Mouse (Mus musculus) limb, embryonic 12.5 days (tissue): Measurements from ENCODE around the gene Txnrd1. TPM values are rescaled to one million over a fixed set of nuclear protein-coding genes. Genes with fewer than 3 reads are reported as not detected.

Experiments
- ATAC-seq: fragments of 200-750 bp; cut with Nextera tagmentation; 2 replicates; pipeline ENCODE4 v1.8.0; 2017; ENCODE audit warnings: low read depth, moderate TSS enrichment; ENCODE audit not compliant: insufficient number of reproducible peaks, insufficient read depth, low FRiP score, low TSS enrichment
- H3K27ac ChIP-seq: fragments of 300-500 bp; sonication (generic); 2 replicates; pipeline ENCODE4 v1.5.1; 2016; ENCODE audit warnings: mild to moderate bottlenecking, moderate library complexity
- H3K27me3 ChIP-seq: fragments of 300-500 bp; sonication (generic); 2 replicates; pipeline ENCODE4 v1.6.1; 2016; ENCODE audit warnings: mild to moderate bottlenecking, moderate library complexity
- H3K36me3 ChIP-seq: fragments of 300-500 bp; sonication (generic); 2 replicates; pipeline ENCODE4 v1.6.1; 2016; ENCODE audit warnings: mild to moderate bottlenecking, moderate library complexity
- H3K4me1 ChIP-seq: fragments of 300-500 bp; sonication (generic); replicated peaks from 2 replicates; pipeline ENCODE4 v1.6.1; 2016
- H3K4me2 ChIP-seq: fragments of 300-500 bp; sonication (generic); 2 replicates; pipeline ENCODE4 v1.6.1; 2016; ENCODE audit warnings: mild to moderate bottlenecking, moderate library complexity
- H3K4me3 ChIP-seq: fragments of 300-500 bp; sonication (generic); replicated peaks from 2 replicates; pipeline ENCODE4 v1.5.1; 2016; ENCODE audit warnings: mild to moderate bottlenecking
- H3K9ac ChIP-seq: fragments of 300-500 bp; sonication (generic); replicated peaks from 2 replicates; pipeline ENCODE4 v1.6.1; 2016; ENCODE audit warnings: mild to moderate bottlenecking, moderate library complexity
- H3K9me3 ChIP-seq: fragments of 300-500 bp; sonication (generic); 2 replicates; pipeline ENCODE4 v1.6.1; 2016; ENCODE audit warnings: mild to moderate bottlenecking, moderate library complexity
- WGBS: fragments of 180-500 bp; shearing (Covaris S2); methylation state at CpG from one replicate; pipeline ENCODE4 v1.1.7; 2016; 5-methylcytosine and 5-hydroxymethylcytosine counted together
- polyA plus RNA-seq: library from polyadenylated mRNA; unstranded; fragments of >200 nt; fragmentation: Nextera tagmentation; extraction: Ambion mirVana; gene quantifications from 2 replicates; pipeline ENCODE4 v1.2.1, GENCODE M21; 2016

Txnrd1 gene
- polyA plus RNA-seq, 1 experiment from 2014 or later, result 149 TPM

DNA sequence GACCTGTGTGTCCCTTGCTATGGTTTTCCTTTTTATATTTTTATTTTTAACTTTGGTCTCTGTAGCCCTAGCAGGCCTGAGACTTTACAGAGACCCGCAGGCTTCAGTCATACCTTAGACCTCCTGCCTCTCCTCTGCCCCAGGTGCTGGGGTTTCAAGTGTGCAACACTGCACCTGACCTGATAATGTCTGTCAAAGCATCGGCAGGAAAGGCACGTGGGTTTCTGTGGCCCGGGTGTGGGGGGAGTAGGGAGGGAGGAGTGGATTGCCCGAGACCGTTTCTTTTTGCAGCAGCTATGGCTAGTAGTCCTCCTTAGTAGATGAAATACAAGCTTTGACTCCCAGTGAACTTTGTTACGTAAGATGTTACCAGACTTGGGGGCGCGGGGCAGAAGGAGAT lies 15.8 kb upstream of the Txnrd1 start:
- Histone ChIP-seq H3K4me3 (no peak overlapping the region), H3K9me3 (no peaks in the 10 kb centered on the region), H3K27ac (no peak overlapping the region), H3K36me3 (no peaks in the 10 kb centered on the region), H3K4me1 (peaks cover 19% of the 10 kb centered on the region), H3K4me2 (no peak overlapping the region), H3K27me3 (peaks cover 5% of the 10 kb centered on the region; the same call in 1 of the 2 replicates), H3K9ac (no peak overlapping the region)
- ATAC-seq, result no peak
- WGBS, result 74% methylated on average over 9 of the region's 9 CpGs

DNA sequence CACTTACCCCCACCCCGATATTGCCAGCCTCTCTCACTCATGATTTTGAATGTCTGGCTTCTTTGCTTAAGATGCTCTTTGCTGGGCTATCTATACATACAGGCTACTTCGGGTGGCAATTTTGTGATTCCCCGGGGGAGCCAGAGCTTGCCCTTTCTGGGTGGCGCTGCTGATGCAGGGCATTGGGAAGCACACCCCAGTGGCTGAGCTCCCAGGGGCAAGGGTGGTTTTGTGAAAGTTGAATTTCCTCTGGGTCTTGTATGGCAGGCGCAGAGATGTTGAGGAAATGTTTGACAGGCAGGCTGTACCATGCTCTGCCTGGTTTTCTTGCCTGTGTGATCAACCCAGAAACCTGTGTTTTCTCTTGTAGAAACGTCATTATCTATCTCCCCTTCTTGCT lies 15.1 kb upstream of the Txnrd1 start:
- Histone ChIP-seq H3K27me3 (peaks cover 5% of the 10 kb centered on the region; the same call in 1 of the 2 replicates), H3K9me3 (no peaks in the 10 kb centered on the region), H3K27ac (no peak overlapping the region), H3K36me3 (no peaks in the 10 kb centered on the region), H3K4me3 (no peak overlapping the region), H3K9ac (no peak overlapping the region), H3K4me2 (no peak overlapping the region), H3K4me1 (peaks cover 19% of the 10 kb centered on the region)
- 85% methylated on average over 6 of the region's 6 CpGs for WGBS
- no peak for ATAC-seq

DNA sequence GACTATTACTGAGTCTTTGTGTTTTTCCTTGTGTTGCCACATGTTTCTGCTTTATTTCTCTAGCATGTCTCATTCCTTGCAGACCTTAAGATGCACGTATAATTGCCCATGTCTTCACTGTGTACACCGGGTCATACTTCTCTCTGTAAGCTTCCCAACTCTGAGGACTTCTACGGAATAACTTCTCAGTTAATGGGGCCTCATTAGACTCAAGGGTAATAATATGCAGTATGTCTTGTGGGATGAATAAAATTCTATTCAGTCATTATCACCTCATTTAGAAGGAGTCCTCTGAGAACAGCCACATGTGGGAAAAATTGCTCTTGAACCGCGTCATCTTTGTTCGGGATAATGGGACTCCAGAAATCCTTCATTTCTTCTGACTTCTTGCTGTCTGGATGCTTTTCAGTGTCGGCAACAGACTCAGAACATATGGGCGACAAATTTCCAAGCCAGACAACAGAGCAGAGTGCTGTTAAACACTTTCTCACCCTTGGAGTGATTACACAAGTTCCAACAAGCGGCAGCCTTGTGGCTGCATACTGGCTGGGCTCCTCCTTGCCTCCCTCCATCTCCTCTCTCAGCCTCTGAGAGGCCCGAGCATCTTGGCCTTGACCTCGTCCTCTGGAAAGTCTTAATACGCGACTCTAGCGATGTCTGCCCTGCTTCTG lies 10.5 kb upstream of the Txnrd1 start:
- Histone ChIP-seq H3K9ac (no peak overlapping the region), H3K27me3 (peaks cover 5% of the 10 kb centered on the region; the same call in 1 of the 2 replicates), H3K4me2 (no peak overlapping the region), H3K36me3 (no peaks in the 10 kb centered on the region), H3K27ac (no peak overlapping the region), H3K9me3 (no peaks in the 10 kb centered on the region), H3K4me1 (peaks cover 11% of the 10 kb centered on the region; the same call in 1 of the 2 replicates), H3K4me3 (no peak overlapping the region)
- no peak for ATAC-seq
- WGBS, result 43% methylated on average over 14 of the region's 14 CpGs

DNA sequence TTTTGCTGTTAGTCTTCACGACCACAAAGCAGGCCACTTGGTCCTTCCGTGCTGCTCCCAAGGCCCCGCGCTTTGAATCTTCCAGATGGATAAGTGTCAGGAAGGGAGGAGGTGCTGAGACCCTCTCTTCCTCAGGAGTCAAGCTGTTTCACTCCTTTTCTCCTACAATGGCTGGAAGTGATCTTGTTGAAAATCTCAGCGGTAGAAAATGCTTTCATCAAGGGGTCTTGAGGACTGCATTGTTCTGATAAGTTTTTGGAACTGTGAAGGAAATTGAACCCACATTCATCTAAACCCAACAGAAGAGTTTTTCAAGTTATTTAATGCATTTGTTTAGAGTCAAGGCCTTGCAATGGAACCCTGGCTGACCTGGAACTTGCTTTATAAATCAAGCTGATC lies 10.0 kb upstream of the Txnrd1 start:
- no peaks in the 10 kb centered on the region for H3K9me3 ChIP-seq
- H3K9ac ChIP-seq, result no peak overlapping the region
- H3K4me2 ChIP-seq, result no peak overlapping the region
- ATAC-seq, result no peak
- no peak overlapping the region for H3K27ac ChIP-seq
- H3K4me1 ChIP-seq, result peaks cover 11% of the 10 kb centered on the region; the same call in 1 of the 2 replicates
- H3K4me3 ChIP-seq, result no peak overlapping the region
- no peaks in the 10 kb centered on the region for H3K36me3 ChIP-seq
- 57% methylated on average over 5 of the region's 5 CpGs for WGBS
- peaks cover 5% of the 10 kb centered on the region; the same call in 1 of the 2 replicates for H3K27me3 ChIP-seq

DNA sequence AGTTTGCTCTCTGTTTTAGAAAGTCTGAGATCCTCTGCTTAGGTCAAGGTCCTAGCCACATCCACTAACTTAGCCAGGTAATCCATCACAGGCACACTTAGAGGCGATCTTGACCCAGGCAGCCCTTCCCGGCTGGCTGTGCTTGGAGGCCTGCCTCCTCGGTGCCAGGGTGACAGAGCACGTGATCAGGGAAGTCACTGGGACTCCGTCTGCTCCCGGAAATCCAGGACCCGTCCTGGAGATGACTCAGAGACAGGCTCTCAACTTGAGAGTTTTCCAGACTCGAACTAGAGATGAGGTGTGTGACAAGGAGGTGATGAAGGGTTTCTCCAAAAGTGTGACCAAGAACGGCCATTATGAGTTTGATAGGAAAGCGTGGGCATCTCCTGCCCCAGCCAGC lies 9.2 kb upstream of the Txnrd1 start:
- Histone ChIP-seq H3K9me3 (no peaks in the 10 kb centered on the region), H3K4me3 (no peak overlapping the region), H3K4me1 (peaks cover 11% of the 10 kb centered on the region; the same call in 1 of the 2 replicates), H3K27ac (no peak overlapping the region), H3K36me3 (no peaks in the 10 kb centered on the region), H3K9ac (no peak overlapping the region), H3K4me2 (no peak overlapping the region), H3K27me3 (peaks cover 5% of the 10 kb centered on the region; the same call in 1 of the 2 replicates)
- ATAC-seq, result no peak
- WGBS, result 64% methylated on average over 10 of the region's 10 CpGs

DNA sequence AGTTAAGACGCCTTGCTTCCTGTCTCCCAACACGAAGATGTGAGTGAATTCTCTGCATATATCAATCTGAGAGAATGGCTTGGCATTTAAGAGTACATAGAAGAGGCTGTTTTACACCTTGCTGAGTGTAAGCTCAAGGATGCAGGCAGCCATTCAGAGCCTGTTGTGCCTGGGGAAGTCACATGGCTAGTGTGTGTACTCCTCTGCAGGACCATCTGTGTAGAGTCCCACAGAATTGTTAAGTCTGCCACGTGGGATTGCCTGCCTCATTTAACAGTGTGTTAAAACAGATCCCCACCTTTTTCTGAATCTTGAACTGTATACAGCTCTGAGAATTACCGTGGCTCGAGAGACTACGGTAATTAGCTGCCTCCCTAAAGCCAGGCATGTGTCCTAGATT lies 7.2 kb upstream of the Txnrd1 start:
- Histone ChIP-seq H3K36me3 (no peaks in the 10 kb centered on the region), H3K9ac (no peak overlapping the region), H3K4me2 (no peak overlapping the region), H3K4me1 (peaks cover 11% of the 10 kb centered on the region; the same call in 1 of the 2 replicates), H3K27ac (no peak overlapping the region), H3K4me3 (no peak overlapping the region), H3K9me3 (no peaks in the 10 kb centered on the region), H3K27me3 (0 out of 2 replicates have a peak, but pooled peaks cover 4% of the 10 kb centered on the region)
- WGBS, result 33% methylated on average over 6 of the region's 6 CpGs
- no peak; the same call in 1 of the 2 replicates for ATAC-seq

DNA sequence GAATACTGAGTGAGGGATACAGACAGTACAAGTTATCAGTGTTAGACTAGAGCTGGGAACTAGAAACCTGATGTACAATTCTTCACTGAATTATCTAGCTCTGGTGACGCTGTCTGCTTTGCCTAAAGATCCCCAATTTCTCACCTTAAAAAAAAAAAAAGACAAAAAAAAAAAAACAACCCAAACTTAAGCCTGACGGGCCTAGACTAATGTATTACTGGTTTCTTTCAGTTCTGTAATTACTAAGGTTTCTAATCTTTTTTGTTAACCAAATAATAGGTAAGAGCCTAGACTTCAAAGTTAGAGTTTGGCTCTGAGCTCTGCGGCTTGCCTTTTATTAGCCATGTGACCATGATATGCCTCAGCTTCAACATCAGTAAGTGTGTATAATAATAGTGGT lies 2.1 kb downstream of the Txnrd1 start:
- H3K4me1 ChIP-seq, result peaks cover 10% of the 10 kb centered on the region
- H3K4me2 ChIP-seq, result no peak overlapping the region
- no peaks in the 10 kb centered on the region for H3K9me3 ChIP-seq
- H3K36me3 ChIP-seq, result no peaks in the 10 kb centered on the region
- no peaks in the 10 kb centered on the region for H3K27me3 ChIP-seq
- no peak overlapping the region for H3K9ac ChIP-seq
- H3K4me3 ChIP-seq, result no peak overlapping the region
- no peak for ATAC-seq
- H3K27ac ChIP-seq, result no peak overlapping the region
- 80% methylated on average over 3 of the region's 3 CpGs for WGBS

DNA sequence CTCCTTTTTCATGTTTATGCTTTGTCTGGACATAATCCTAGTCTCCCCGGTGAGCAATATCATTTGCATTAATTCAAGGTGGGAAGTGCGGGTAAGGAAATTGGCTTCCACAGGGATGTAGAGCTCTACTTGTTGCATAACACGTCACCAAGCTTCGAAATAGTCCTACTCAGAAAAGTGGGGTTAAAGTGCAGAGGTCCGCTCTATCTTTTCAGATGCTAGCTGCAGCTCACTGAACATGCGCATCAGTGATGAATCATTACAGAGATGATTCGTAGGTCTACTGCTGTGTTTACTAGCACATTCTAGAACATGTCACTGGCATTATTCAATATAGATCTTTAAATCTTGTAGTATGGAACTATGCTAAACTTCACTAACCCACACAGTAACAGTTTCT lies 4.6 kb downstream of the Txnrd1 start:
- no peaks in the 10 kb centered on the region for H3K27me3 ChIP-seq
- H3K9ac ChIP-seq, result no peak overlapping the region
- no peak for ATAC-seq
- H3K4me2 ChIP-seq, result no peak overlapping the region
- 90% methylated on average over 7 of the region's 7 CpGs for WGBS
- H3K36me3 ChIP-seq, result no peaks in the 10 kb centered on the region
- H3K4me3 ChIP-seq, result no peak overlapping the region
- H3K4me1 ChIP-seq, result peaks cover 9% of the 10 kb centered on the region
- no peaks in the 10 kb centered on the region for H3K9me3 ChIP-seq
- H3K27ac ChIP-seq, result no peak overlapping the region

DNA sequence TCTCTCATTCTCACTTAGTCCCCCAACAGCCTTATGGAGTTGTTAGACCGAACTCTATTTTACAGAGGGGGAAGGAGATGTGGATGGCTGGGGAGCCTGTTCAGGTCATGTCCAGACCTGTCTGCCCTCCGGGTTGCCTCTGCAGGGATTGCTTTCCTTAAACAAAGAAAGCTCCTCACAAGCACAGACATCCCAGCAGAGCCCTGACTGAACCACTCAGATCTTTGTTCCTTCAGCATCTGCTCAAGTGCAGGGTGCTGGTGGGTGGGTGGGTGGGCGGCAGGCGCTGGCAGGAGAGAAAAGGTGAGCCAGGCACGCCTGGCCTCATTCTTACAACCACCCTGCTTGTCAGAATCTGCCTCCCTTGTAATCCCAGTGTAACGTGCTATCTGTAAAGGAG lies 10.3 kb downstream of the Txnrd1 start:
- Histone ChIP-seq H3K4me1 (no peaks in the 10 kb centered on the region), H3K9me3 (no peaks in the 10 kb centered on the region), H3K4me2 (no peak overlapping the region), H3K36me3 (no peaks in the 10 kb centered on the region), H3K4me3 (no peak overlapping the region), H3K9ac (no peak overlapping the region), H3K27me3 (no peaks in the 10 kb centered on the region), H3K27ac (no peak overlapping the region)
- ATAC-seq, result no peak
- 56% methylated on average over 6 of the region's 6 CpGs for WGBS

DNA sequence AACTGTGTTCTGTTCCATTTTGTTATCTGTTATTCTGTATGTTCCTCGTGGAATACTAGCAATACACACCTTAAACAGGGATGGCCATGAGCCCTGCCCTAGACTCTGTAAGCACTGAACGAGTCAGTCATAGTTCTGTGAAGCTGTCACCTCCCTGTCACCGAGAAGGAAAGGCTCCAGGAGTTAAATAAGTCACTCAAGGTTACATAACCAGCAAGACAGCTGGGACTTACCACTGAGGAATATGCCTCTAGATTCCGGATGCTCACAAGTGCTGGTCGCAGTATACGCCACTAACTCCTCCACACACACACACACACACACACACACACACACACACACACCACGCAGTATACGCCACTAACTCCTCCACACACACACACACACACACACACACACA lies 11.0 kb downstream of the Txnrd1 start:
- ATAC-seq, result no peak
- Histone ChIP-seq H3K9ac (no peak overlapping the region), H3K27ac (no peak overlapping the region), H3K4me1 (peaks cover 2% of the 10 kb centered on the region), H3K4me2 (no peak overlapping the region), H3K27me3 (no peaks in the 10 kb centered on the region), H3K36me3 (no peaks in the 10 kb centered on the region), H3K9me3 (no peaks in the 10 kb centered on the region), H3K4me3 (no peak overlapping the region)
- 86% methylated on average over 7 of the region's 8 CpGs for WGBS

DNA sequence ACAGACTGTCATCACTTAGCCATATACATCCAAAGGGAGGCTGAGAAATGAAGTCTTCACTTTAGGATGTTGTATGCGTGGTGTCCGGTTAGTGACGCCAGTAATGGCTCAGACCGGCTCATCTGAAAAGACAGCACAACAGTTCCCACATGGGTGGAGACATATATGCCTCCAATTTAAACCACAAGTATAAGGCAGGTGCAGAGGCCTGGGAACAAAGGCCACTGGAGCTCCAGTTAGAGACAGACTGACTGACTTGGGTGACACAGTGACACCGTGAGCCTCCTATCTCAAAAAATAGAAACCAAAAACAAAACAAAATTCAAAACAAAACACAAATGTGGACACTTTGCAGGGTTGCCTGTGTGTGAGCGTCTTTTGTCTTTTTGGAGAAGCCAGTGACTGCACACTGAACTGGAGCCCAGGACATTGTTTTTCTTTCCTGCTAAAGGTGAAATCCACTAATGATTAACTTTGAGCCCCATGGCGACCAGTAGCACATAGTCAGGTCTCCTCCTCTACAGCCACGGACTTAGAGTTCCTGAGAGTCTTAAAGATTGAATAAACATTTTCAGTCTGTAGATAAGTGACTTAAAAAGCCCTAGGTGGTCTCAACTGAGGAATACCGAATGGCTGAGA lies 14.2 kb downstream of the Txnrd1 start:
- Histone ChIP-seq H3K4me1 (peaks cover 11% of the 10 kb centered on the region), H3K36me3 (no peaks in the 10 kb centered on the region), H3K4me3 (no peak overlapping the region), H3K9ac (no peak overlapping the region), H3K27me3 (no peaks in the 10 kb centered on the region), H3K9me3 (no peaks in the 10 kb centered on the region), H3K27ac (no peak overlapping the region), H3K4me2 (no peak overlapping the region)
- ATAC-seq, result no peak
- 88% methylated on average over 9 of the region's 9 CpGs for WGBS
